Mouse (Mus musculus) CH12.LX (cell line): ENCODE measurements around the gene Gpx6.

Source experiments
- CTCF ChIP-seq, 2 experiments: IDR thresholded peaks in 1 of 2; conservative IDR thresholded peaks in 1 of 2; 2 replicates each; pipeline ENCODE4 v1.5.1; 2011 to 2012; ENCODE audit warnings: low read depth in 2 of 2, low read length in 2 of 2, improper control_type of control experiment in 1 of 2, inconsistent platforms in 1 of 2, mild to moderate bottlenecking in 1 of 2, moderate library complexity in 1 of 2
- E2F4 ChIP-seq: IDR thresholded peaks from 2 replicates; pipeline ENCODE4 v1.6.1; 2011; ENCODE audit warnings: low read depth, low read length, improper control_type of control experiment; ENCODE audit not compliant: insufficient replicate concordance
- EP300 ChIP-seq: IDR thresholded peaks from 2 replicates; pipeline ENCODE4 v1.6.1; 2011; ENCODE audit warnings: low read length, improper control_type of control experiment
- GABPA ChIP-seq: IDR thresholded peaks from 2 replicates; pipeline ENCODE4 v1.6.1; 2012; ENCODE audit warnings: low read depth, low read length, improper control_type of control experiment, inconsistent platforms; ENCODE audit not compliant: insufficient replicate concordance
- HCFC1 ChIP-seq: IDR thresholded peaks from 2 replicates; pipeline ENCODE4 v1.6.1; 2012; ENCODE audit warnings: low read depth, mild to moderate bottlenecking, inconsistent platforms, low read length, improper control_type of control experiment
- MYC ChIP-seq: IDR thresholded peaks from 2 replicates; pipeline ENCODE4 v1.6.1; 2011; ENCODE audit warnings: low read depth, mild to moderate bottlenecking, improper control_type of control experiment, low read length
- POLR2A ChIP-seq: IDR thresholded peaks from 2 replicates; pipeline ENCODE4 v1.6.1; 2011; ENCODE audit warnings: low read depth, mild to moderate bottlenecking, improper control_type of control experiment, low read length
- TBP ChIP-seq: conservative IDR thresholded peaks from 2 replicates; pipeline ENCODE4 v1.6.1; 2011; ENCODE audit warnings: low read depth, low read length, improper control_type of control experiment
- TCF12 ChIP-seq: IDR thresholded peaks from 2 replicates; pipeline ENCODE4 v1.6.1; 2014; ENCODE audit warnings: low read depth, mild to moderate bottlenecking, inconsistent platforms, low read length, improper control_type of control experiment
- USF1 ChIP-seq: IDR thresholded peaks from 2 replicates; pipeline ENCODE4 v1.6.1; 2014; ENCODE audit warnings: low read depth, mild to moderate bottlenecking, inconsistent platforms, low read length, improper control_type of control experiment
- USF2 ChIP-seq: conservative IDR thresholded peaks from 2 replicates; pipeline ENCODE4 v1.6.1; 2011; ENCODE audit warnings: low read depth, low read length, improper control_type of control experiment
- ZMIZ1 ChIP-seq: IDR thresholded peaks from 2 replicates; pipeline ENCODE4 v1.6.1; 2012; ENCODE audit warnings: low read depth, mild to moderate bottlenecking, inconsistent platforms, low read length, improper control_type of control experiment

DNA sequence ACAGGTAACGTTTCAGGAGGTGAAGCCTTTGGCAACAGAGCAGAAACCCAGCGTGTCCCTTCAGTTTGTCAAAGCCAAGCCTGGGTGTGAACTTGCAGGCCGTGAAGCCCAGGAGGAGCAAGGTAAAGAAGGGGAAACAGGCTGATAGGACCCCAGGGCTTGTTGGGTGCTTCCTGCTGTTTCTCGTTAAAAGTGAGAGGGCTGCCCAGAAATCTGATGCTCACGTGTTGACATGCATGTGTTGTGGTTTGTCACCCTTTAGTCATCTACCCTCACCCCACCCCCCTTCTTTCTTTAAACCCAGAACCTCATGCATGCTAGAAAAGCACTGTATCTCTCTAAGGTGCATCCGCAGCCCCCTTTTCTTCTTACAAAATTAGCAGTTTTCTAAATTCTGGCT lies 54.7 kb downstream of the Gpx6 start:
- TF ChIP-seq CTCF (conservative IDR thresholded peaks at IDR 0.05 in 1 of 2, IDR thresholded peaks at IDR 0.05 in 1 of 2; ENCODE audit: low read depth in 2 of 2, low read length in 2 of 2) (no peak), POLR2A (no peak), GABPA (no peak), EP300 (no peak), HCFC1 (no peak), MYC (no peak), TCF12 (no peak), TBP (no peak), USF2 (no peak), E2F4 (no peak), USF1 (no peak), ZMIZ1 (no peak)
